Mouse (Mus musculus) G1E (cell line): ENCODE measurements around the gene F7.

Experiments
- CTCF ChIP-seq: IDR thresholded peaks from 2 replicates; pipeline ENCODE4 v1.5.1; 2012; ENCODE audit warnings: low read depth, low read length, inconsistent platforms, mixed read lengths
- GATA2 ChIP-seq: IDR thresholded peaks from 2 replicates; pipeline ENCODE4 v1.6.1; 2012; ENCODE audit warnings: low read depth, low read length, inconsistent platforms, borderline replicate concordance
- POLR2AphosphoS5 ChIP-seq: IDR thresholded peaks from 2 replicates; pipeline ENCODE4 v1.6.1; 2012; ENCODE audit warnings: low read depth, low read length, inconsistent platforms; ENCODE audit not compliant: insufficient replicate concordance
- TAL1 ChIP-seq: conservative IDR thresholded peaks from 2 replicates; pipeline ENCODE4 v1.6.1; 2012; ENCODE audit warnings: low read depth, low read length, inconsistent platforms, mixed read lengths

DNA sequence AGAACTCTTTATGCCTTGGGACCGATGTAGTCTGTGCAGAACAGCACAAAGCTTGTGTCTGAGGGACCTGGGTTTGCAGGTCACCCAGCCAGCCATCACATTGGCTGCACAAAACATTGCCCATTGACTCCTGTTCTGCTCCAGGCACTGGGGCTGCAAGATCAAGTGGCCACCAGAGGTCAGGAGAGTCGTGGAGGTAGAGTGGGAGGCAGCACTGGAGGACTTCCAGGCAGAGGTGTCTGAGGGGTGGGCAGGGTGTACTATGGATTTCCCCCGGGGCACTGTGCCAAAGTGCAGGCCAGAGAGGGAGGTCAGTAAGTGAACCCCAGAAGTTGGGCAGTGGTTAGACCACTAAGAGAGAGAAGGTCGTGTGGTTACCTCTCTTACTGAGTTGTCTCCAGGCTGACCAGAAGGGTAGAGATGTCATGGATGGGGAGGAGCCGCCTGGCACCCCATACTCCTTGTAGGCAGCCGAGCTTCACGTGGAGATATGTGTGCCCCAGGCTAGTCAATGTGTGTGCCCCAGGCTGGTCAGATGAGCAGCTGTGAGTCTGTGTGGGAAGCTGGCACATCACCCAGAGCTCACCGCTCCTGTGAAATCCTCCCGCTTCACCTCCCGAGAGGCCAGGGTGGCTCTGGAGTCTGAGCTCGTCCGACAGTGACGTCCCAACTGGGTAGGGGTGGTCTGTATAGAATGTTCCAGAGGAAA is 37.0 kb upstream of the F7 start:
- TF ChIP-seq CTCF (no peak), GATA2 (no peak), POLR2AphosphoS5 (no peak), TAL1 (no peak)
